Mouse (Mus musculus): ENCODE results near the gene Tcte2.

GRCm38 (mm10) chr17:13694181-13694580 lies 67.4 kb downstream of the Tcte2 start:
- TF ChIP-seq CTCF (IDR thresholded peaks at IDR 0.05; ENCODE audit: extremely low read depth, insufficient read depth, low read length) (no peak), POLR2A (IDR thresholded peaks at IDR 0.05; ENCODE audit: extremely low read depth, insufficient read depth, low read length) (no peak)
